Mouse (Mus musculus): Measurements from ENCODE around the gene Gm17622. TPM values are rescaled to one million over a fixed set of nuclear protein-coding genes. Genes with fewer than 3 reads are reported as not detected.

Gm17622 gene
- polyA plus RNA-seq, 1 experiment from 2014 or later: not detected

DNA sequence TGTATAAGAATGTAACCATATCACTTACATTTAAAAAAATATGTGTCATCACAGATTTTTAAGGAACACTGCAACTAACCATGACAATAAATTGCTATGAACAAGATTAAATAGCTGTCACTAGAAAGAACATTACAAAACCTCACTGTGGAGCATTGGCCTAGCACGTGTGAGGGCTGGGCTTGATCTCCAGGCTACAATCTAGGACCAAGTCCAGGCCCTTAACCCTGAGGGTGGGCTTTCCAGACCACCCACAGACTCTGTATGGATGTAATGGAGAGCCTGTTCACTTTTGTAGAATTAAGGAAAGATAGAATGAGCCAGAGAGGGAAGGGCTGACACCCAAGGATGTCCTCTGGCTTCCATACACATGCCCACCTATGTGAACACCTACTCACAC, 27.9 kb upstream of the Gm17622 start:
- DNase-seq (ENCODE audit: low spot score) (no peak), ATAC-seq (ENCODE audit: low FRiP score) (no peak)
- WGBS: 71% methylated on average over 1 of the region's 1 CpGs
- Histone ChIP-seq H3K4me3 (replicated peaks; ENCODE audit: low read length) (no peak overlapping the region), H3K27ac (no peak overlapping the region), H3K4me1 (replicated peaks; ENCODE audit: control insufficient read depth, insufficient read depth, low read length) (no peaks in the 10 kb centered on the region), H3K4me2 (replicated peaks) (no peak overlapping the region), H3K27me3 (ENCODE audit: control insufficient read depth, insufficient read depth, low read length) (no peaks in the 10 kb centered on the region), H3K9ac (no peak overlapping the region), H3K36me3 (replicated peaks; ENCODE audit: control insufficient read depth, insufficient read depth) (no peaks in the 10 kb centered on the region), H3K9me3 (ENCODE audit: control insufficient read depth, low read length) (no peaks in the 10 kb centered on the region)

DNA sequence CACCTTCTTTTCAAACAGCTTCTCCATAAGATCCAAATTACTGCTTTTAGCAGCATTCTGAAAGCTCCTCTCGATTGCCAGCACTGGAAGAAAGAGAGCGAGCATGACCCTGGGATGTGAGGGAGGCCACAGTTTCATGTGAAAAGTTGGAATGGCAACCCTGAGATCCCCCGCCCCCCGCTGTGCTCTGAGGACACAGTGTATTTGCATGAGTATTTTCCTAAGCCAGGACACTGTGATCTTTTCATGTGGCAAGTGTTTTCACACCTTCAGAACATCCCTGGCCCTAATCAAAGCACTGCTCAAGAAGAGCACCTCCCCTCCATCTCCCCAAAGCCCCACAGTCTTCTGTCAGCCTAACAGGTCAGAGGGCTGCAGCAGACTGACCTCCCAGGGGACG, 25.2 kb upstream of the Gm17622 start:
- WGBS: 55% methylated on average over 5 of the region's 5 CpGs
- Histone ChIP-seq H3K36me3 (replicated peaks; ENCODE audit: control insufficient read depth, insufficient read depth) (no peaks in the 10 kb centered on the region), H3K27ac (no peak overlapping the region)

DNA sequence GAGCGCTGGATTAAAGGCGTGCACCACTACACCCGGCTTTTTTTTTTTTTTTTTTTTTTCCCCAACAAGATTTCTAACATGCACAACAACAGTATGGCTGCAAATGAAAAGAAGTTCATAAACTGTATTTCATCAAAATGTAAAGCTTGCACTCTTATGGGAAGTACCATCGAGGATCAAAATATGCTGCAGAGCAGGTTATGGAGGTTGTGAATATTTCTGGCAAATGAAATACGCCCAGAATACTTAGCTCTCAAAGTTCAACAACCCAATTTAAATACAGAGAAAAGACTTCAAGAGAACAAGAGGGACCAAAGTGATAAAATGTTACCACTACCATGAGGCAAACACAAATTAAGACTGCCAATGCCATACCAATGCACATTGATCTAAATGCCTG, 21.9 kb upstream of the Gm17622 start:
- no peak for ATAC-seq (ENCODE audit: low FRiP score)
- 97% methylated on average over 5 of the region's 5 CpGs for WGBS

More for the DNA sequence above, 25.2 kb upstream of the Gm17622 start:
- ATAC-seq (ENCODE audit: low FRiP score) (no peak), DNase-seq (ENCODE audit: low spot score) (no peak)
- H3K4me3 ChIP-seq (replicated peaks; ENCODE audit: low read length): no peak overlapping the region
- no peak overlapping the region for H3K9ac ChIP-seq
- H3K9me3 ChIP-seq (ENCODE audit: control insufficient read depth, low read length): no peaks in the 10 kb centered on the region
- no peaks in the 10 kb centered on the region for H3K4me1 ChIP-seq (replicated peaks; ENCODE audit: control insufficient read depth, insufficient read depth, low read length)
- H3K27me3 ChIP-seq (ENCODE audit: control insufficient read depth, insufficient read depth, low read length): no peaks in the 10 kb centered on the region
- H3K4me2 ChIP-seq (replicated peaks): no peak overlapping the region

DNA sequence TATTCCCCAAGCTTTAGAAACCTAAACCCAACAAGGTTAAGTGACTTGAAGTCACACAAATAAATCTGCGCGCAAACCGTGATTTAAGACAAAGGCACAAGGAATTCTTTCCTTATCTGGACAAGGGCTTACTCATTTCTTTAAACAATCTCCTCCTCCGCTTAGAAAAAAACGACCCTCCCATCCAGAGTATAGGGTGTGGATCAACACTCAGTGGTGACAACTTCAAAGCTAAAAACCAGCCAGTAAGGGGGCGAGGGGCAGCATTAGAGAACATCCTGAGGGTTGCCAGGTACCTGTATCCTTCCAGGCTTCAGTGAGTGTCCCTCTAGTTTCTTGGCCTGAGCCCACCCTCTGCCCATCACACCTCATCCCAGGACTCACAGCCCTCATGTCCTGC, 20.0 kb upstream of the Gm17622 start:
- WGBS: 89% methylated on average over 6 of the region's 6 CpGs
- DNase-seq (ENCODE audit: low spot score): no peak
- Histone ChIP-seq H3K27me3 (ENCODE audit: control insufficient read depth, insufficient read depth, low read length) (no peaks in the 10 kb centered on the region), H3K9me3 (ENCODE audit: control insufficient read depth, low read length) (no peaks in the 10 kb centered on the region), H3K36me3 (replicated peaks; ENCODE audit: control insufficient read depth, insufficient read depth) (no peaks in the 10 kb centered on the region), H3K27ac (no peak overlapping the region), H3K9ac (no peak overlapping the region), H3K4me3 (replicated peaks; ENCODE audit: low read length) (no peak overlapping the region), H3K4me1 (replicated peaks; ENCODE audit: control insufficient read depth, insufficient read depth, low read length) (no peaks in the 10 kb centered on the region), H3K4me2 (replicated peaks) (no peak overlapping the region)
- no peak for ATAC-seq (ENCODE audit: low FRiP score)

More for the DNA sequence above, 21.9 kb upstream of the Gm17622 start:
- no peaks in the 10 kb centered on the region for H3K36me3 ChIP-seq (replicated peaks; ENCODE audit: control insufficient read depth, insufficient read depth)
- no peak overlapping the region for H3K9ac ChIP-seq
- no peak overlapping the region for H3K27ac ChIP-seq
- H3K27me3 ChIP-seq (ENCODE audit: control insufficient read depth, insufficient read depth, low read length): no peaks in the 10 kb centered on the region
- H3K9me3 ChIP-seq (ENCODE audit: control insufficient read depth, low read length): no peaks in the 10 kb centered on the region
- no peak for DNase-seq (ENCODE audit: low spot score)
- H3K4me2 ChIP-seq (replicated peaks): no peak overlapping the region
- H3K4me3 ChIP-seq (replicated peaks; ENCODE audit: low read length): no peak overlapping the region
- no peaks in the 10 kb centered on the region for H3K4me1 ChIP-seq (replicated peaks; ENCODE audit: control insufficient read depth, insufficient read depth, low read length)

DNA sequence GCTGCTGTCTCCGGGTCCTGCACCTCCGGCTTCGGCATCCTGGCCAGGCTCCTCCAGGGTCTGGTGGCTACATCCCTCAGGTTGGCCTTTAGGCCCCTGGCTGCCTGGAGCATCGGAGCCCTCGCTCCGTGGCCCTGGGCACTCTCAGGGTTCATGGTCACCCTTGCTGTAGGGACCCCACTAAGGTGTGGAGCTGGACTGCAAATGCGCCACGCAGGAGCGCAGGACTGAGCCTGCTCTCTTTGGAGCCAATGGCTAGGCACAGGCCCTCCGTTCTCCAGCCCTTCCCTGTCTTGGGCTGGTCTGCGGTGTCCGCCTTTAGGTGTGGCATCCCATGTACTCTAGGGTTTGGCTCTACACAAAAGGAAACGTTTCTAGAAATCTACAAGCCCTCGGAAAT, 19.6 kb upstream of the Gm17622 start, which contains the start of gene Ankdd1b:
Ankdd1b (minus strand) TSS at position 242 of the 400 bp plus-strand sequence.
- DNase-seq (ENCODE audit: low spot score): no peak
- WGBS: 91% methylated on average over 14 of the region's 14 CpGs

DNA sequence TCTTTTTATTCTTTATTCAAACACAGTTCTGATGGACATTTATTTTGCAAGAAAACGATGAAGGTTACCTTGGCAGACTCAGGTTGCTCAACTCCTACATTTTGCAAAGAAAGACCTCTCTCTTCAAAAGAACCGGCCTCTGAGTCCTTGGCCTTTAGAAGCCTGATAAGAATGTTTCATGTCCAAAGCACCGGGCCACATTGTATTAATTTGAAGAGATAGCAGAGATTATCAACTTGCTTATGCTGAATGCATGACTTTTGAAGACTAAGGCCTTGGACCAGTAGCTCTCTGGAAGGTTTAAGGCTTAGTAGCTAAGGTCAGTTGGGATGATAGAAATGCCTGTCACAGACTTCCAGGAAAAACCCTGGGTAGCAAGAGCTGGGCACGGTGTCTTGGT, 13.3 kb upstream of the Gm17622 start:
- Histone ChIP-seq H3K9ac (no peak overlapping the region), H3K4me2 (replicated peaks) (no peak overlapping the region), H3K36me3 (replicated peaks; ENCODE audit: control insufficient read depth, insufficient read depth) (no peaks in the 10 kb centered on the region), H3K4me1 (replicated peaks; ENCODE audit: control insufficient read depth, insufficient read depth, low read length) (no peaks in the 10 kb centered on the region), H3K27ac (no peak overlapping the region), H3K4me3 (replicated peaks; ENCODE audit: low read length) (no peak overlapping the region), H3K9me3 (ENCODE audit: control insufficient read depth, low read length) (no peaks in the 10 kb centered on the region), H3K27me3 (ENCODE audit: control insufficient read depth, insufficient read depth, low read length) (no peaks in the 10 kb centered on the region)
- no peak for ATAC-seq (ENCODE audit: low FRiP score)
- DNase-seq (ENCODE audit: low spot score): no peak
- WGBS: 95% methylated on average over 4 of the region's 4 CpGs

More for the DNA sequence above, 19.6 kb upstream of the Gm17622 start, which contains the start of gene Ankdd1b:
- ATAC-seq (ENCODE audit: low FRiP score): no peak
- Histone ChIP-seq H3K9ac (no peak within 1 kb of the TSS), H3K36me3 (replicated peaks; ENCODE audit: control insufficient read depth, insufficient read depth) (no peaks in the 10 kb centered on the region), H3K9me3 (ENCODE audit: control insufficient read depth, low read length) (no peaks in the 10 kb centered on the region), H3K27me3 (ENCODE audit: control insufficient read depth, insufficient read depth, low read length) (no peaks in the 10 kb centered on the region), H3K4me2 (replicated peaks) (no peak within 1 kb of the TSS), H3K4me3 (replicated peaks; ENCODE audit: low read length) (no peak within 1 kb of the TSS), H3K27ac (no peak within 1 kb of the TSS), H3K4me1 (replicated peaks; ENCODE audit: control insufficient read depth, insufficient read depth, low read length) (no peaks in the 10 kb centered on the region)

DNA sequence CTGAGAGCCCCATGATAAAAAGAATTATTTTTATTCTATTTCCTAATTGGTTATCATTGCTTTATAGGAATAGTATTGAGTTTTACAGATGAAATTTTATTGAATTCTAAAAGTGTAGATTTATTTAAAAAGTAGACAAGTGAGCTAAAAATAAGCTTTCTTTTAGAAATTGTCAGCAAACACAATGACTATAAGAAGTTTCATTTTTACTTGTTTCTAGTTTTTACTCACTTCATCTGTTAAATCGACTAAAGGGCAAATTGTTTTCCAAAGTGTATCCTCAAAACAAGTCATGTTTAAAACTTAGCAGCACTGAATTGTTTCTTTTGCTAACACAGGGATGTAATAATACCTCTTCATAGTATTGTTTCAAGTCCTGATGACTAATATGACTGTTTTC, 11.5 kb upstream of the Gm17622 start:
- Histone ChIP-seq H3K36me3 (replicated peaks; ENCODE audit: control insufficient read depth, insufficient read depth) (no peaks in the 10 kb centered on the region), H3K27ac (no peak overlapping the region), H3K9me3 (ENCODE audit: control insufficient read depth, low read length) (no peaks in the 10 kb centered on the region), H3K4me1 (replicated peaks; ENCODE audit: control insufficient read depth, insufficient read depth, low read length) (no peaks in the 10 kb centered on the region), H3K9ac (no peak overlapping the region), H3K27me3 (ENCODE audit: control insufficient read depth, insufficient read depth, low read length) (no peaks in the 10 kb centered on the region), H3K4me3 (replicated peaks; ENCODE audit: low read length) (no peak overlapping the region), H3K4me2 (replicated peaks) (no peak overlapping the region)
- 95% methylated on average over 1 of the region's 1 CpGs for WGBS
- no peak for DNase-seq (ENCODE audit: low spot score)
- no peak for ATAC-seq (ENCODE audit: low FRiP score)

DNA sequence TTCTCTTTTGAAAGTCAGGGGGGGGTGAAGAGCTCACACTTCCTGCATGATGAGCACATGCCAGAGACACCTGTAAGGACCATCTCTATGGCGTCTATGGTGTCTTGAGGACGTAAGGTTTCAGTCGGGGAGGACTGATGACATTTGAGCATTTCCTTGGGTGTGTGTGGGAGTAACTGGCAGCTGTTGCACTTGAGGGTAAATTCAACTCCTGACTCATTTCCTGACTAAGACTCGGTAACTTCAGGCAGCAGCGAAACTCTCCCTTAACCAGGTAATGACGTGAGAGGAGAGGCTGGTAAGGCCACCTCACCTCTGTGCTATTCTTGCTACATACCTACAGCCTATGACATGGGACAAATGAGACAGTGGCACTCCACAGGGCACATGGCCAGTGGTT, 3.3 kb upstream of the Gm17622 start:
- Histone ChIP-seq H3K9ac (no peak overlapping the region), H3K4me1 (replicated peaks; ENCODE audit: control insufficient read depth, insufficient read depth, low read length) (no peaks in the 10 kb centered on the region), H3K27me3 (ENCODE audit: control insufficient read depth, insufficient read depth, low read length) (no peaks in the 10 kb centered on the region), H3K4me2 (replicated peaks) (no peak overlapping the region), H3K9me3 (ENCODE audit: control insufficient read depth, low read length) (no peaks in the 10 kb centered on the region), H3K4me3 (replicated peaks; ENCODE audit: low read length) (no peak overlapping the region), H3K27ac (no peak overlapping the region), H3K36me3 (replicated peaks; ENCODE audit: control insufficient read depth, insufficient read depth) (no peaks in the 10 kb centered on the region; the same call in 1 of the 2 replicates)
- DNase-seq (ENCODE audit: low spot score): no peak
- WGBS: 96% methylated on average over 6 of the region's 6 CpGs
- ATAC-seq (ENCODE audit: low FRiP score): no peak

DNA sequence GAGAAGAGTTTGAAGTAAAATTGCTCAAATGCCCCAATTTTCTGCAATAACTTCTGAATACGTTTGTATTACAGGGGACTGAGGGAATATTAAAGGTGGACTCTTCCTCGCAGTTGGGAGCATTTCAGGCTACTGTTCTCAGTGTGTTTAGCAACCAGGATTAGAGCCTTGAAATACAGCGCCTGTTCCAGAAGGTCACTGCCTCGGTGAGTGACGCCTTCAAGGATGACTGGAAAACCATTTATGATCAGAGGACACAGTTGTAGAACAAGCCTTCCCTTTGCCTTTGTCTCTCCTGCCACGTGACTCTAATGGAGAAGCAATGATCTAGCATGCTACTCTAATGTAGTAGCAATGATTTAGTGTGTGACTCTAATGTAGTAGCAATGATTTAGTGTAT, 2.6 kb upstream of the Gm17622 start:
- Histone ChIP-seq H3K4me2 (replicated peaks) (no peak overlapping the region), H3K27me3 (ENCODE audit: control insufficient read depth, insufficient read depth, low read length) (no peaks in the 10 kb centered on the region), H3K9me3 (ENCODE audit: control insufficient read depth, low read length) (no peaks in the 10 kb centered on the region), H3K27ac (no peak overlapping the region), H3K36me3 (replicated peaks; ENCODE audit: control insufficient read depth, insufficient read depth) (no peaks in the 10 kb centered on the region; the same call in 1 of the 2 replicates), H3K4me1 (replicated peaks; ENCODE audit: control insufficient read depth, insufficient read depth, low read length) (no peaks in the 10 kb centered on the region), H3K4me3 (replicated peaks; ENCODE audit: low read length) (no peak overlapping the region), H3K9ac (no peak overlapping the region)
- ATAC-seq (ENCODE audit: low FRiP score): no peak
- WGBS: 93% methylated on average over 6 of the region's 6 CpGs
- no peak for DNase-seq (ENCODE audit: low spot score)

DNA sequence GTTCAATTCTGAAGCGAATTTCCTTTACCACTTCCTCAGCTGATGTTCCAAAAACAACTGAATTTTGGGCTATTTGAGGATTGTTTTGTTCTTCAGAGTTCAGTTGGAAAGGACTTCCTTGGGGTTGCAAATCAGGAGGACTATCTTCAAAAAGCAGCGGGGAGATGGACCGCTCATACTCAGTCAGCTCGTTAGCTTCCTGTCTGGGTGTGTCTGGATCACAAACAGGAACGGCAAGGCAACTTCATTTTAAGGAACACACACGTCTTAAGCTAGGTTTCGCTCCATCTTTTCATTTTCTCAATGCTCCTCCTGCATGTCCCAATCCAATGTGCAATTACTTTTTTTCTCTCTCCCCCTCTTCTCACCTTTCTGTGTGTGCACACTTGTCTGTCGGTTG, 6.1 kb downstream of the Gm17622 start:
- no peak overlapping the region for H3K27ac ChIP-seq
- 88% methylated on average over 8 of the region's 8 CpGs for WGBS
- H3K4me1 ChIP-seq (replicated peaks; ENCODE audit: control insufficient read depth, insufficient read depth, low read length): no peaks in the 10 kb centered on the region
- no peak for DNase-seq (ENCODE audit: low spot score)
- no peaks in the 10 kb centered on the region for H3K27me3 ChIP-seq (ENCODE audit: control insufficient read depth, insufficient read depth, low read length)
- H3K9me3 ChIP-seq (ENCODE audit: control insufficient read depth, low read length): no peaks in the 10 kb centered on the region
- H3K9ac ChIP-seq: no peak overlapping the region
- no peak for ATAC-seq (ENCODE audit: low FRiP score)
- no peaks in the 10 kb centered on the region for H3K36me3 ChIP-seq (replicated peaks; ENCODE audit: control insufficient read depth, insufficient read depth)
- H3K4me2 ChIP-seq (replicated peaks): no peak overlapping the region
- H3K4me3 ChIP-seq (replicated peaks; ENCODE audit: low read length): no peak overlapping the region

Measured in hindbrain, embryonic 14.5 days (tissue).